Mouse (Mus musculus) stomach, postnatal 0 days (tissue): ENCODE measurements around the gene Hcst. TPM values are rescaled to one million over a fixed set of nuclear protein-coding genes. Genes with fewer than 3 reads are reported as not detected.
A peak's percentile ranks its signal among the peaks of the same experiment; 100 is the strongest.

Experiments
- ATAC-seq: fragments of 200-750 bp; cut with Nextera tagmentation; 2 replicates; pipeline ENCODE4 v1.8.0; 2017; ENCODE audit not compliant: low FRiP score, low TSS enrichment
- DNase-seq: peaks from one replicate; pipeline ENCODE4 v3.0.0-alpha.2; 2016; ENCODE audit warnings: low spot score
- H3K27ac ChIP-seq: fragments of 300-500 bp; sonication (generic); replicated peaks from 2 replicates; pipeline ENCODE4 v1.5.1; 2014; ENCODE audit warnings: mild to moderate bottlenecking, control low read depth
- H3K27me3 ChIP-seq: fragments of 300-500 bp; sonication (generic); 2 replicates; pipeline ENCODE4 v1.6.1; 2014; ENCODE audit warnings: low read length; ENCODE audit not compliant: control insufficient read depth, insufficient read depth
- H3K36me3 ChIP-seq: fragments of 300-500 bp; sonication (generic); 2 replicates; pipeline ENCODE4 v1.6.1; 2014; ENCODE audit warnings: low read length, mixed read lengths; ENCODE audit not compliant: control insufficient read depth, insufficient read depth
- H3K4me1 ChIP-seq: fragments of 300-500 bp; sonication (generic); replicated peaks from 2 replicates; pipeline ENCODE4 v1.6.1; 2014; ENCODE audit warnings: antibody characterized with exemption; ENCODE audit not compliant: control insufficient read depth, insufficient read depth
- H3K4me2 ChIP-seq: fragments of 300-500 bp; sonication (generic); replicated peaks from 2 replicates; pipeline ENCODE4 v1.6.1; 2014; ENCODE audit warnings: low read depth, mild to moderate bottlenecking, control low read depth, moderate library complexity
- H3K4me3 ChIP-seq: fragments of 300-500 bp; sonication (generic); 2 replicates; pipeline ENCODE4 v1.5.1; 2014; ENCODE audit warnings: low read depth, low read length, control low read depth
- H3K9ac ChIP-seq: fragments of 300-500 bp; sonication (generic); 2 replicates; pipeline ENCODE4 v1.6.1; 2014; ENCODE audit warnings: mild to moderate bottlenecking, low read length, control low read depth, mixed read lengths
- H3K9me3 ChIP-seq: fragments of 300-500 bp; sonication (generic); 2 replicates; pipeline ENCODE4 v1.6.1; 2016; ENCODE audit warnings: low read length; ENCODE audit not compliant: control insufficient read depth
- CTCF ChIP-seq: IDR thresholded peaks from 2 replicates; pipeline ENCODE4 v1.5.1; 2016; ENCODE audit warnings: antibody characterized with exemption, low read depth, mild to moderate bottlenecking, moderate library complexity
- EP300 ChIP-seq: optimal IDR thresholded peaks from 2 replicates; pipeline ENCODE3; 2016; ENCODE audit warnings: antibody characterized with exemption
- WGBS: fragments of 180-500 bp; shearing (Covaris S2); extraction: QIAGEN DNeasy Blood & Tissue Kit; methylation state at CpG from one replicate; pipeline ENCODE4 v1.1.7; 2014; 5-methylcytosine and 5-hydroxymethylcytosine counted together
- polyA plus RNA-seq: library from polyadenylated mRNA; unstranded; fragments of >200 nt; fragmentation: Nextera tagmentation; extraction: Ambion mirVana; gene quantifications from 2 replicates; pipeline ENCODE4 v1.2.1, GENCODE M21; 2015

The Hcst gene
- polyA plus RNA-seq, 1 experiment from 2014 or later = 3.2 TPM

DNA sequence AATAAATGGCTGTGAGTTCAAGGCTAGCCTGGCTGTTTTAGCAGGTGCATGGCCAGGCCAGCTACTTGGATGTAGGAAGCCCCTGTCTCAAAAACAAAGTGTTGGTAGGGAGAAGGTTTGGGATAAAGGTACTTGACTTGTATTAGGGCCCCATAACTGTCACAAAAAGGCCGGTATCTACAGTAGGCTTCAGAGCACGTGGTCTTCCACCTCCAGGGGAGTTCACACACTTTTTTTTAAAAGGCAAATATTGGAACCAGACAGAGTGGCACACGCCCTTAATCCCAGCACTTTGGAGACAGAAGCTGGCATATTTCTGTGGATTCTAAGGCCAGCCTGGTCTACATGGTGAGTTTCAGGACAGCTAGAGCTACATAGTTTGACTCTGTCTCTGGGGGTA is 1.0 kb upstream of the Hcst start:
- H3K4me3 ChIP-seq = no peak overlapping the region
- DNase-seq = no peak
- H3K4me1 ChIP-seq = no peaks in the 10 kb centered on the region
- H3K27me3 ChIP-seq = no peaks in the 10 kb centered on the region
- H3K9me3 ChIP-seq = no peaks in the 10 kb centered on the region
- no peak for ATAC-seq
- H3K4me2 ChIP-seq = no peak overlapping the region
- no peak overlapping the region for H3K27ac ChIP-seq
- 48% methylated on average over 3 of the region's 3 CpGs for WGBS
- no peak overlapping the region for H3K9ac ChIP-seq
- no peak for TF ChIP-seq CTCF
- TF ChIP-seq EP300 = no peak
- H3K36me3 ChIP-seq = no peaks in the 10 kb centered on the region

DNA sequence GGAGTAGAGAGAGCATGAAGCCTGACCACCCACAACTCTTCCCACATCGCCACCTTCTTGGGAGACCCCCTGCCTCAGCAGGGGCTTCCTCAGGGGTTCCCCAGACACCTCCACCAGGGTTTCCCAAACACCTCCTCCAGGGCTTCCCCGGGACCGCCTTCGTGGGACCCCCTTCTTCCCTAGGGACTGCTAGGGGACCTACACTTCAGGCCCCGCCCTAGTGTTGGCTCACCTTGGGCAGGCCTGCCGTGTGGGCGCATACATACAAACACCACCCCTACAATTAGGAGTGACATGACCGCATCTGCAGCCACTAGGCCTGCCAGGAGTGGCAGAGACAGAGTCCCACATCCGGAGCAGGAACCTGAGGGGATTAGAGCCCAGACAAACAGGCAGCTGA is 1.8 kb downstream of the Hcst start:
- Histone ChIP-seq H3K9ac (no peak overlapping the region), H3K27ac (no peak overlapping the region), H3K4me1 (no peaks in the 10 kb centered on the region), H3K27me3 (no peaks in the 10 kb centered on the region), H3K4me3 (no peak overlapping the region), H3K9me3 (no peaks in the 10 kb centered on the region), H3K4me2 (no peak overlapping the region), H3K36me3 (no peaks in the 10 kb centered on the region)
- TF ChIP-seq CTCF = no peak
- no peak for TF ChIP-seq EP300
- DNase-seq (no peak), ATAC-seq (no peak)
- 59% methylated on average over 9 of the region's 9 CpGs for WGBS

DNA sequence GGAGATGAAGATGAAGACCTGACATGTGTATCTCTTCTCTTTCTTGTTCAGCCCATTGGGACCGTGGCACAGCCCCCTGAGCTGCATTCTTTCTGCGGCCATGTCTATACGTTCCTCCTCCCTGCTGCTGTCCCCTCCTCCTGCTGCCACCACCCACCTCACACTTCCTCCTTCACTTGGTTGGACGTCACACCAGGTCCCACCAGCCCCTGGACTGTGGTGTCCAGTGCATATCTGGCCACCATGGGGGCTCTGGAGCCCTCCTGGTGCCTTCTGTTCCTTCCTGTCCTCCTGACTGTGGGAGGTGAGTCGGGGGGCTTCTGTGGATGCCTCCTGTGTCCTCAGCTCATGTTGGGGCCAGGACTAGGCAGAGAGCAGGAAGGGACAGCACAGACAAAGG is 6.1 kb downstream of the Hcst start, which contains the start of gene Tyrobp:
Gene Tyrobp (plus strand): TSS at position 165 of the 400 bp plus-strand sequence.
- Histone ChIP-seq H3K4me2 (no peak within 1 kb of the TSS), H3K27ac (0 out of 2 replicates have a peak within 1 kb of the TSS, but pooled peaks have one; percentile 18), H3K4me3 (no peak within 1 kb of the TSS), H3K36me3 (no peaks in the 10 kb centered on the region), H3K27me3 (no peaks in the 10 kb centered on the region; the same call in 1 of the 2 replicates), H3K4me1 (no peaks in the 10 kb centered on the region), H3K9me3 (no peaks in the 10 kb centered on the region), H3K9ac (no peak within 1 kb of the TSS)
- WGBS = 51% methylated on average over 5 of the region's 5 CpGs
- TF ChIP-seq CTCF = no peak
- TF ChIP-seq EP300 = no peak
- DNase-seq (no peak), ATAC-seq (no peak)

DNA sequence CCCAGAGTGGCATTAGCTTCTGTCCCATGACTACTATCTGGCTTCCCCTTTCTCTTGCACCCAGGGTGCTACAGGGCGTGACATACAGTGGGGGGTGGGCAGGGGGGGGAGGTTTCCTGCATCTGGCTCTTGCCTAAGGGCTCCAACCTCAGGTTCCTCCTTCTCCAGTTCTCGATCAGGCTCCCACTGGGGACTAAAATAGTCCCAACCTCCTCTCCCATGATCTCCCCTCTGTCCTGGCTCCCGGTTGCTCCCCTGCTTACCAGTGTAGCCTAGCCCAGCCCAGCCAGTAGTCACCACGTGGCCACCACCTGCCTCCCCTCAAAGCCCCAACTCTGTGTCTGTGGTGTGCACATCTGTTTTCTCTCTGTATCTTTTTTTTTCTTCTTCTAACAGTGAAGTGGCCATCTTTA is 6.9 kb downstream of the Hcst start:
- Histone ChIP-seq H3K9me3 (no peaks in the 10 kb centered on the region), H3K27me3 (no peaks in the 10 kb centered on the region; the same call in 1 of the 2 replicates), H3K4me3 (no peak overlapping the region), H3K4me2 (no peak overlapping the region), H3K9ac (no peak overlapping the region), H3K36me3 (no peaks in the 10 kb centered on the region), H3K4me1 (no peaks in the 10 kb centered on the region), H3K27ac (no peak overlapping the region)
- ATAC-seq (peak; percentile 54; the same call in 1 of the 2 replicates), DNase-seq (no peak)
- WGBS = 41% methylated on average over 4 of the region's 4 CpGs
- no peak for TF ChIP-seq EP300
- TF ChIP-seq CTCF = no peak

DNA sequence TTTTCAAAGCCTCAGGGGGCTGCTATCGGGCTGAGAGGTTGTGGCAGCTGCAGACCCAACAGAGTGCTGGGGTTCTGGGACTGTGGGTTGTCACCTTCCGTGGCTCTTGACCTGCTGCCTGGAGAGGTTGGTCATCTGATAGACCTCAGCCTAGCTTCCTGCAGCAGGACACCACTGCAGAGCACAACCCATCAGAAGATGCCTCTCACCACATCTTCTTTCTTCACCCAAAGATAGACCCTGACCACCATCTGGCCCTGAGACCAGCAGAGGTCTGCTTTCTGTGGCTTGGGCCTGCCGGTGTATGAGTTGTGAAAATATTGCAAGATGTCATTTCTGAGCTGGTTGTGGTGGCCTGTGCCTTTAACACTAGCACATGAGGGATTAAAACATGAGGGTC is 8.6 kb downstream of the Hcst start:
- Histone ChIP-seq H3K36me3 (no peaks in the 10 kb centered on the region), H3K27ac (no peak overlapping the region), H3K4me1 (no peaks in the 10 kb centered on the region), H3K27me3 (no peaks in the 10 kb centered on the region; the same call in 1 of the 2 replicates), H3K4me3 (no peak overlapping the region), H3K4me2 (no peak overlapping the region), H3K9me3 (no peaks in the 10 kb centered on the region), H3K9ac (no peak overlapping the region)
- DNase-seq (no peak), ATAC-seq (no peak)
- 70% methylated on average over 3 of the region's 3 CpGs for WGBS
- TF ChIP-seq CTCF (no peak), EP300 (no peak)

DNA sequence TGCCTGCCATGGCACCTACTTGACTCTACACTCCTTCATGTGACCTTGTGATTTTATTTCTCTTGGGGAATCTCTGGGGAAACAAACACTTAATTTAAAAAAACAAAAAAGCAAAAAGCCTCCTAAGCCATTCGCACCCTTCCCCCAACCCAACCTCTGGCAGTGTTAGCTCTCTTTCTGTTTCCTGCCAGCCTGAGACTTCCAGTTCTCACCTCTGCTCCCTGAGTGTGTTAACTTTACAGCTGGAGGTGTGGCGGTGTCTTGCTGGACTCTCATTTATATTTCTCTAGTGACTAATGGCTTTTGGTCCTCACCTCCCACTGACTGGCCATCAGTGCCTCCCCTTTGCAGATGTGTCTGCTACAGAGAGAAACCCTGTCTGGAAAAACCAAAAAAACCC is 9.9 kb downstream of the Hcst start:
- TF ChIP-seq EP300 (no peak), CTCF (no peak)
- no peak overlapping the region for H3K4me3 ChIP-seq
- no peaks in the 10 kb centered on the region for H3K9me3 ChIP-seq
- no peak overlapping the region for H3K9ac ChIP-seq
- H3K27ac ChIP-seq = no peak overlapping the region
- ATAC-seq (no peak), DNase-seq (no peak)
- no peaks in the 10 kb centered on the region; the same call in 1 of the 2 replicates for H3K27me3 ChIP-seq
- H3K4me2 ChIP-seq = no peak overlapping the region
- no peaks in the 10 kb centered on the region for H3K4me1 ChIP-seq
- H3K36me3 ChIP-seq = no peaks in the 10 kb centered on the region
- WGBS = 43% methylated on average over 2 of the region's 2 CpGs
